Mouse (Mus musculus) kidney, embryonic 16.5 days (tissue): ENCODE results near the gene Zmynd12. TPM values are rescaled to one million over a fixed set of nuclear protein-coding genes. Genes with fewer than 3 reads are reported as not detected.

Experiments
- ATAC-seq: fragments of 200-750 bp; cut with Nextera tagmentation; 2 replicates; pipeline ENCODE4 v1.8.0; 2017; ENCODE audit warnings: moderate TSS enrichment; ENCODE audit not compliant: low FRiP score, low TSS enrichment
- H3K27ac ChIP-seq: fragments of 300-500 bp; sonication (generic); 2 replicates; pipeline ENCODE4 v1.5.1; 2014; ENCODE audit warnings: low read length
- H3K27me3 ChIP-seq: fragments of 300-500 bp; sonication (generic); 2 replicates; pipeline ENCODE4 v1.6.1; 2014; ENCODE audit warnings: low read length, control low read depth, mixed read lengths; ENCODE audit not compliant: insufficient read depth
- H3K36me3 ChIP-seq: fragments of 300-500 bp; sonication (generic); 2 replicates; pipeline ENCODE4 v1.6.1; 2014; ENCODE audit warnings: low read length, control low read depth, mixed read lengths; ENCODE audit not compliant: insufficient read depth
- H3K4me1 ChIP-seq: fragments of 300-500 bp; sonication (generic); 2 replicates; pipeline ENCODE4 v1.6.1; 2014; ENCODE audit warnings: low read length, control low read depth, mixed read lengths; ENCODE audit not compliant: insufficient read depth
- H3K4me2 ChIP-seq: fragments of 300-500 bp; sonication (generic); replicated peaks from 2 replicates; pipeline ENCODE4 v1.6.1; 2014; ENCODE audit warnings: low read depth, low read length
- H3K4me3 ChIP-seq: fragments of 300-500 bp; sonication (generic); 2 replicates; pipeline ENCODE4 v1.5.1; 2014; ENCODE audit warnings: mild to moderate bottlenecking, low read length
- H3K9ac ChIP-seq: fragments of 300-500 bp; sonication (generic); replicated peaks from 2 replicates; pipeline ENCODE4 v1.6.1; 2014; ENCODE audit warnings: low read length
- H3K9me3 ChIP-seq: fragments of 300-500 bp; sonication (generic); 2 replicates; pipeline ENCODE4 v1.6.1; 2016; ENCODE audit warnings: low read length, control low read depth
- WGBS: fragments of 180-500 bp; shearing (Covaris S2); extraction: QIAGEN DNeasy Blood & Tissue Kit; methylation state at CpG from one replicate; pipeline ENCODE4 v1.1.7; 2014; 5-methylcytosine and 5-hydroxymethylcytosine counted together
- polyA plus RNA-seq: library from polyadenylated mRNA; unstranded; fragments of >200 nt; fragmentation: Nextera tagmentation; extraction: Ambion mirVana; gene quantifications from 2 replicates; pipeline ENCODE4 v1.2.1, GENCODE M21; 2015

Gene Zmynd12
- polyA plus RNA-seq, 1 experiment from 2014 or later: 0.87 TPM

DNA sequence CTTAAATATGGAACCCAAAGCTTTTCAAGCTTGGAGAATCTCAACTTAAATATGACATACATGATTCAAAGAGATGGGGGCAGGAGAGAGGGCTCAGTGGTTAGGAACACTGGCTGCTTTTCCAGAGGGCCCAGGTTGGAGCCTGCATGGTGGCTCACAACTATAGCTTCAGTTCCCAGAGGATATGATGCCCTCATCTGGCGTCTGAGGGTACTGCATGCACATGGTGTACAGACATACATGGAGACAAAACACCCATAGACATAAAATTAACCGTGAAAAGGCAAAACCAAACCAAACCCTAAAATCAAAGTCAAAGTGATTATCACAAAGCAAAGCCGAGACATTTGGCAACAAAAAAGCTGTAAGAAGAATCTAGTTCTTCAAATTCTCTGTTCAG, 68.2 kb downstream of the Zmynd12 start:
- Histone ChIP-seq H3K9ac (no peak overlapping the region), H3K4me3 (no peak overlapping the region), H3K4me1 (peaks cover 8% of the 10 kb centered on the region; the same call in 1 of the 2 replicates), H3K36me3 (no peaks in the 10 kb centered on the region), H3K27ac (no peak overlapping the region), H3K27me3 (peaks cover 20% of the 10 kb centered on the region; the same call in 1 of the 2 replicates), H3K9me3 (no peaks in the 10 kb centered on the region), H3K4me2 (no peak overlapping the region)
- ATAC-seq: no peak
- WGBS: 77% methylated on average over 3 of the region's 3 CpGs

DNA sequence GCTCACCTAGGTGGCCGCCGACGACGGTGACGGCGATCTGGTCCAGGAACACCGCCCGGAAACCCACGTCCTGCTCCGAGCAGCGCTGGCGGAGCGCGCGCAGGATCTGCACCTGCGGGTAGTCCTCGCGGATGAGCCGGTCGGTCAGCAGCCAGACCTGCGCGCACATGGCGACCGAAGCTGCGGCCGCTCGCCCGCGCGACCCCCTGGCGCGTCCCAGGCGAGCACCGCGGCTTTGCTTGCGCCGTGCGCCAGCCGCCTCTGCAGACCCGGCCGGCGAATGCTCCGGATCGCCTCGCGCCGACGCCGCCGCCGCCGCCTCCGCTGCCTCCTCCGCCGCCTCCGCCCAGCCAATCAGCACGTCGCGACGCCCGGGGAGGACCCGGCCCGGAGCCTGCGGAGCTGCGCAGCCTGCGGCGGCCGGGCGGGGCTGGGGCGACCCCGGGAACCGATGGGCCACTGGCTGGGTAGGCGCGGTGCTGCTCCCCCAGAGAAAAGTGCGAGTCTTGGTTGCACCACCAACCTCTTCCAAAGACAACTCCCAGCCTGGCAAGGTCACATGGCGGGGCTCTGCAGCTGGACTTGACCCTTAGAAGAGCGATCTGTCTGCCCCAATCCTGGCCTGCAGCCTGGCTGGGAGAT, 69.8 kb downstream of the Zmynd12 start, which contains the start of gene Rimkla:
Gene Rimkla, minus strand, starts transcription at position 338 of the 642 bp plus-strand sequence.
- H3K36me3 ChIP-seq: no peaks in the 10 kb centered on the region
- peaks cover 20% of the 10 kb centered on the region; the same call in 1 of the 2 replicates for H3K27me3 ChIP-seq
- peaks cover 8% of the 10 kb centered on the region; the same call in 1 of the 2 replicates for H3K4me1 ChIP-seq
- H3K9ac ChIP-seq: peak within 1 kb of the TSS; percentile 65
- H3K27ac ChIP-seq: no peak within 1 kb of the TSS
- under 1% methylated on average over 65 of the region's 77 CpGs for WGBS
- ATAC-seq: peak; percentile 92
- H3K4me2 ChIP-seq: peak within 1 kb of the TSS; percentile 88
- no peaks in the 10 kb centered on the region for H3K9me3 ChIP-seq
- H3K4me3 ChIP-seq: peak within 1 kb of the TSS; percentile 58

DNA sequence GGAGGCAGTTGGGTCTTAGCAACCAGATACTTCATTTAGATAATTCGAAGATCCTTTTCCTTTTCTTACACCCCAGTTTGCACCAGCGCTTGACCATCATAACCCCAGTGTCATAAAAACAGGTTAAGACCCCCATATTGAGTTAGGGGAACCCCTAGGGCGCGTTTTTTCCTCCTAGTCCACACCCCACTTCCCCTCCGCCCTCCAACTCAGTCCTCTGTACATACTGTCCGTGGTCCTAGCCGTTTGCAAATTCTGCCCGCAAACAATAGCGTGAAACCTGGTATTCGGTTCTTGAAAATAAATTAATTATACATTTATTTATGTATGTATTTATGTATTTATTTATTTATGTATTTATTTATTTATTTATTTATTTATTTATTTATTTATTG, 70.3 kb downstream of the Zmynd12 start:
- Histone ChIP-seq H3K4me1 (peaks cover 8% of the 10 kb centered on the region; the same call in 1 of the 2 replicates), H3K4me3 (peak overlapping the region; percentile 58), H3K36me3 (no peaks in the 10 kb centered on the region), H3K4me2 (peak overlapping the region; percentile 88), H3K9ac (peak overlapping the region; percentile 65), H3K27ac (no peak overlapping the region), H3K9me3 (no peaks in the 10 kb centered on the region), H3K27me3 (peaks cover 20% of the 10 kb centered on the region; the same call in 1 of the 2 replicates)
- WGBS: 41% methylated on average over 10 of the region's 10 CpGs
- ATAC-seq: no peak

DNA sequence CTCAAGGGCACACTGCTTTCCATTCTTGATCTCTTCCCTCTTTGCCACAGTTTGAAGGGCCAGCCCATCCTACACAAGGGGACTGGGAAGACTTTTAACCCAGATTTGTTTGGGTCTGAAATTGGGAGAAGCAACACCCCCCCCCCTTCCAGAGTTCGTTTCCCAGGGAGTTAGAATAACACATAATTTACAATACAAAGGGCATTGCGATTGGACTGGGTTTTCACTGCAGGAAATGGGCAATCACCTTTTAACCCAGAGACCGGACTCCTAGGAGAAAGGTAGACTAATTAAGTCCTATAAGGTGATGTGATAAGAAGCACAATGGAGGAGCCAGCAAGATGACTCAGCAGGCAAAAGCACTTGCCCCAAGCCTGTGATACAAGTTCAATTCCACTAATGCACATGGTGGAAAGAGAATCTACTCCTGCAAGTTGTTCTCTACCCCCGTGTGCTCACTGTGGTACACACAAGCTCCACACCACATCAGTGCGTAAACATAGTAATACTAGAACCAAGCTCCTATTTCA, 75.8 kb downstream of the Zmynd12 start:
- Histone ChIP-seq H3K4me1 (no peaks in the 10 kb centered on the region), H3K9me3 (no peaks in the 10 kb centered on the region), H3K4me3 (no peak overlapping the region), H3K36me3 (no peaks in the 10 kb centered on the region), H3K27ac (no peak overlapping the region), H3K27me3 (peaks cover 1% of the 10 kb centered on the region; the same call in 1 of the 2 replicates), H3K9ac (no peak overlapping the region), H3K4me2 (no peak overlapping the region)
- ATAC-seq: no peak
- WGBS: 36% methylated on average over 5 of the region's 5 CpGs

DNA sequence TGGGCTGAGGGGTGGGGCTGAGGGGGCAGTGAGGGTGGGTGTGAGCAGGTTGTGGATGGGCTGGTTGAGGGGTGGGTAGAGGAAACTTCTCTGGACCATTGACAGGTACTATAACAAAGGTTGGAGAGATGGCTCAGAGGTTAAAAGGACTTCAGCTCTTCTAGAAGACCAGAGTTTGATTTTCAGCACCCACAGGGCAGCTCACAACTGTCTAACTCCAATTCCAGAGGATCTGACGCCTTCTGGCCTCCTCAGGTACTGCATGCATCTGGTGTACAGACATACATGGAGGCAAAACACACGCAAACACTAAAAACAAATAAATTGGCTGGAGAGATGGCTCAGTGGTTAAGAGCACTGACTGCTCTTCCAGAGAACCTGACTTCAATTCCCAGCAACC, 89.0 kb downstream of the Zmynd12 start:
- no peak for ATAC-seq
- Histone ChIP-seq H3K9me3 (no peaks in the 10 kb centered on the region), H3K9ac (no peak overlapping the region), H3K27me3 (no peaks in the 10 kb centered on the region), H3K27ac (no peak overlapping the region), H3K4me2 (no peak overlapping the region), H3K4me3 (no peak overlapping the region), H3K36me3 (no peaks in the 10 kb centered on the region), H3K4me1 (no peaks in the 10 kb centered on the region)
- WGBS: 73% methylated on average over 2 of the region's 2 CpGs

DNA sequence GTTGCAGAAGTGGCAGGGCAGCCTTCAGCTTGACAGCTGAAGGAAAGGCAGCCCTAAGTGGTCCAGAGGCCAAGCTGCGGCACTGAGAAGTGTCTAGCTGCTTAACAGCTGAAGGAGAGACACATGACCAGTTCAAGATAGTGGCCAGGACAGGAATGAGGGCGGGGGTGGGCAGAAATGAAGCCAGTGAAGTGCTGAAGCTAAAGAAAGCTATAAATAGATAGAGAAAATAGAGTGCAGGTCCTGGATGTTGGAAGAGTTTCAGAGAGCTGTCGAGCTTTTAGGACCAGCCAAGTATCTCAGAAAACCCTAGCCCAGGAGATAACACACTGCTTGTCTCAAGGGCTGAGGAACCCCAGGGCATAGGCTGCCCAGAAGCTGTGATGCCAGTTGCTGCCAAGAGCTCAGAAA, 90.1 kb downstream of the Zmynd12 start:
- no peak overlapping the region for H3K4me3 ChIP-seq
- no peak for ATAC-seq
- H3K27me3 ChIP-seq: no peaks in the 10 kb centered on the region
- no peaks in the 10 kb centered on the region for H3K4me1 ChIP-seq
- 72% methylated on average over 3 of the region's 3 CpGs for WGBS
- no peak overlapping the region for H3K4me2 ChIP-seq
- H3K9me3 ChIP-seq: no peaks in the 10 kb centered on the region
- H3K9ac ChIP-seq: no peak overlapping the region
- no peak overlapping the region for H3K27ac ChIP-seq
- no peaks in the 10 kb centered on the region for H3K36me3 ChIP-seq

Other genes starting within 250 kb of the Zmynd12 start
- 9.5 and 9.8 TPM in 2 replicates for gene Zfp691, start 248.6 kb upstream of the Zmynd12 start, polyA plus RNA-seq
- gene Ermap, start 232.8 kb upstream of the Zmynd12 start, polyA plus RNA-seq: 1.4 and 1.8 TPM in 2 replicates
- gene Svbp, start 227.5 kb upstream of the Zmynd12 start, polyA plus RNA-seq: 121 and 125 TPM in 2 replicates
- gene Tmem269, start 204.6 kb upstream of the Zmynd12 start, polyA plus RNA-seq: not detected in 2 replicates
- 31.1 and 33.7 TPM in 2 replicates for gene AU022252, start 190.1 kb upstream of the Zmynd12 start, polyA plus RNA-seq
- 35.8 and 36.0 TPM in 2 replicates for gene P3h1, start 189.9 kb upstream of the Zmynd12 start, polyA plus RNA-seq
- 22.4 and 24.4 TPM in 2 replicates for gene Cldn19, start 167.4 kb upstream of the Zmynd12 start, polyA plus RNA-seq
- 494 and 555 TPM in 2 replicates for gene Ybx1, start 128.2 kb upstream of the Zmynd12 start, polyA plus RNA-seq
- 88.6 and 93.5 TPM in 2 replicates for gene Ppih, start 102.3 kb upstream of the Zmynd12 start, polyA plus RNA-seq
- 7.5 TPM in 2 replicates for gene Ccdc30, start 7.3 kb upstream of the Zmynd12 start, polyA plus RNA-seq
- gene Ppcs, start 394 bp upstream of the Zmynd12 start, polyA plus RNA-seq: 49.0 and 52.8 TPM in 2 replicates
- gene Rimkla, start 69.8 kb downstream of the Zmynd12 start, polyA plus RNA-seq: 1.8 and 2.2 TPM in 2 replicates
- 25.4 and 27.8 TPM in 2 replicates for gene Foxj3, start 114.2 kb downstream of the Zmynd12 start, polyA plus RNA-seq
- 4.5 and 5.4 TPM in 2 replicates for gene Frg2f1, start 116.7 kb downstream of the Zmynd12 start, polyA plus RNA-seq
- 11.4 and 13.4 TPM in 2 replicates for gene Guca2a, start 214.9 kb downstream of the Zmynd12 start, polyA plus RNA-seq
- gene Guca2b, start 236.1 kb downstream of the Zmynd12 start, polyA plus RNA-seq: 4.1 and 6.0 TPM in 2 replicates